Mouse (Mus musculus) thymus, postnatal 36 days (tissue): ENCODE measurements around the gene Zfp784.
"Not testable (repeated sequence)": the region's sequence is repeated elsewhere in the genome, so short reads cannot be mapped to it uniquely, and the experiment has no call there.

Experiments
- DNase-seq, 2 experiments: peaks; one replicate each; pipeline ENCODE4 v3.0.0; 2022; ENCODE audit warnings: mixed read lengths in 2 of 2

The Zfp784 gene

DNA sequence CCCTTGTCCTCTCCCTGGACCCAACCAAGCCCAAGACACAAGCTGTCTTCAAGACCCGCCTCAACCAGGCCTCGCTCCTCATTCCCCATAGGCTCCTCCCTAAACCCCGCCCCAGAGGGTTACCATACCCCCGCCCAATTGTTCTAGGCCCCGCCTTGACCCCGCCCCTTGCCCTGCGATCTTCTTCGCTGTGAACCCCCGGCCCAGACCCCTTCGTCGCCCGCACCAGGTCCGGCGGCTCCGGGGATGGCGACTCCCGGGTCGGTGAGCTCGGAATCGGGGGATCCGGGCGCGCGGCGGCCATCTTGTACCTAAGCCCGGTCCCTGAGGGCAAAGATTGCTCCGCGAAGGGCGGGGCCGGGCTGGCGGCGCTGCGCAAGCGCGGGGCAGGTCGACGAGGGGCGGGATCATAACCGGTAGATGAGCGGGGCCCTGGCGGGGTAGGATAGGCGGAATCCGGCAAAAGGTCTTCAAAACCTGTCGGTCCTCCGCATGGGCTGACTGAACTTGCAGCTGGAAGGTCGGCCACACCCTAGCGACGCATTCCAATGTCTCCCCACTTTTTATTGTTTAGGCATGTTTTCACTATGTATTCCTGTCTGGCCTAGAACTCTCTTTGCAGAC is at the start of gene Zfp784:
Zfp784 (minus strand) TSS at position 338 of the 624 bp plus-strand sequence.
- DNase-seq: peak; percentile 94 to 95

DNA sequence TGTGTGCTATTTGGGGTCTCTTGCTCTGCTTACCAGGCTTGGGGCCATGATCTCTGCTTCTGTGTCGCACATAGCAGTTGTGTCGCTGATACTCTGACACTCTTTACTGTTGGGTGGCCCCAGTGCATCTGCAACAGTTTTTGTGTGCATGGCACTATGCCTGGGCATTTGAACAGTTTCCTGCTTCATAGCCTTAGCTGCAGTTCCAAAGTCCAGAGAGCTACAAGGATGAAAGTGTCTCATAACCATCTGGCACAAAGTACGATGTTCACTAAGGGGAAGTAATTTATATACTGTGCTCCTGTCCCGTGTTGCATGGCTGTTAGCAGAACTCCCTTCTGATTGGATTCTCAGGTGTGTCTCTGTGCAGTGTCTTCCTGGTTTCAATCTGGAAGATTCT is 49.6 kb upstream of the Zfp784 start:
- no peak for DNase-seq

DNA sequence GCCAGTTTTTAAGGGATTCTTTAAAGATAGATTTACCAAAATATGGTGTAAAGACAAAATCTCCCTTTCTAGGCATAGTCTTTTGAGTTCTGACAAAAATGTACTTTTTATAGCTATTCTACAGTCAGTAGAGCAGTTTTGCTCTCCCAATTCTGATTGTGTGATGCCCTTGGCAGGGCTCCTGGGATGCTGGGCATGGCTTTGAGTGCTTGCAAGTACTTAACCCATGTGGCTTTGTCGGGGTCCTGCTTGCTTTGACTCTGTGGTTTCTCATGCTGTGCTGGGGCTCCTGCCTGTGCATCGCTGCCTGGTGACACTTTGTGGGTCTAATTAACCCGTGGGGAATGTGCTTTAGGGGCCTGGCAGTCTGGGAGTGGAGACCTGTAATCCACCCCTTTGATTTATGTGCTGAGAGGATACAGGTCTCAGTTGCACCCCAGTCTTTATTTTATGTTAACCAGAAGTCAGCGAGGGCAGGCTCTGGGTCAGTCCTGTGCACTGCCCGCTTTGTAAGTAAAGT is 48.7 kb upstream of the Zfp784 start:
- no peak for DNase-seq

- no peak for DNase-seq
These were observed 47.3 kb upstream of the Zfp784 start for GRCm38 (mm10) chr7:5085512-5085911.

GRCm38 (mm10) chr7:5083325-5084105 is 45.3 kb upstream of the Zfp784 start:
- no peak for DNase-seq

DNA sequence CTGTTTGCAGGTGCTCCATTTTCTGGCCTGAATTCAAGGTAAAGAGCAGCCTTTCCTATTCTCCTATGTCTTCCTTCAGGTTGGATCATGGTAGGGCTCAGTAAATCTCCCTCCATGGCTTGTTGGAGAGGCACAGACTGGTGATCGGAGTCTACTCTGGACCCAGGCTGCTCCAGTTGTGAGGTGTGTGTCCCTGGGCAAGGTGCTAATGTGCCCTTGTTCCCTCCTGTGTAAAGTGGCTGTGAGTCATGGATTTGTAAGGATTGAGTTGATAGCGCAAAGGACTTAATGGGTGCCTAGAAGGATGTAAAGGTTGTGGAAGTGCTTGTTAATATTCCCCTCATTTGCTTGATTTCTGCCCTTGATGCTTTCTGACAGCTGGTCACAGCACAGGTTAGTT is 43.7 kb upstream of the Zfp784 start:
- no peak for DNase-seq

DNA sequence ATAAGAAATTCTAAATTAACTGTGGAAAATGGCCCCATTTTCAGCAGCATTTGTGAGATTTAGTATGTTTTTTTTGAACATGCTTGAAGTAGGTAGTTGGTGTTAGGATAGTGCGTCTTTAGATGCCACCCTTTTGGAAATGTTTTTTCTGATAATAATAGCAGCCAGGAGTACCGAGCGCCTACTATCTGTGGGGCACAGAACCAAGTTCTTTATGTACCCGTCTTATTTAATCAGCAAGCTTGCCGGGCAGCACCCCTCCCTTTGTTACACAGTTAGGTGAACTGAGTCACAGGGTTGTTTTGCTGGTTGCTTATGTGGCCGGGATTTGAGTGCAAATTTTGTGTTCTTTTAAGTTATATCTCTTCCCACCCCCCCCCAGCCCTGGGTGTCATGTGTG is 43.0 kb upstream of the Zfp784 start:
- no peak for DNase-seq

GRCm38 (mm10) chr7:5080815-5081214 is 42.6 kb upstream of the Zfp784 start:
- peak in 1 of 2 experiments; percentile 7 for DNase-seq

DNA sequence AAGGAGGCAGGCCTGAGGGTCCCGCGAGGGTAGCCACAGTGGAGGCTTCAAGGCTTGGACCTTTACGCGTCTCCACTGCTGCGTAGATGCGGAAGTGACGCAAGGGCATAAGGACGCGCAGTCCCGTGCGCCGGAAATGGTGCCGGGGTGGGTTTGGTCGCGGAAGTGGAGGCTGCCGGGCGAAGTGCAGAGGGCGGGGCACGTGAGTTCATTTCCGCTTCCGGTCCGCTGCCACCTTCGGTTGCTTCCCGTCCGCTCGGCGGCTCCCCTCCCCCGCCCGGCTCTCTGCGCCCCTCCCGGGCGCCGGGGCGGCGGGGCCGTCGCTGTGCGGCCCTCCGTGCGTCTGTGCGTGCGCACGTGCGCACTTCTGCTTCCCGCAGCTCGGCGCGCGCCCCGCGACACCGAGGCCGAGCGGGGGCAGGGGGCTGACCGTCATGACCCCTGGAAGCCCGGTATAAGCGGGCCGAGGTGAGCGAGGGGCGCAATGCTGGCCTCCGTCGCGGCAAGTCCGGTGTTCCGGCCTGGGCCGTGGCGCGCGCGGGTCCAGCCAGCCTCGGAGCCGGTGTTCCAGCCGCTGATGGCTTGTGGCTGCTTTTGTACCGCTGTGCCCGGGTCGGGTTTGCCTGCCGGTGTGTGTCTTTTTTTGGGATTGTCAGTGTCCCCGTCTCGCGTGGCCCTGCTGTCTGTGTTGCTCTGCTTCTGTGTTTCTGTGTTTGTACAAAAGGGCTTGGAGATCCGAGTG is 41.9 kb upstream of the Zfp784 start, which contains the start of gene Epn1:
Epn1 (plus strand) TSS at position 226 of the 742 bp plus-strand sequence.
- DNase-seq: peak; percentile 94 to 96

GRCm38 (mm10) chr7:5079365-5080009 is 41.2 kb upstream of the Zfp784 start:
- DNase-seq: not testable (repeated sequence)

DNA sequence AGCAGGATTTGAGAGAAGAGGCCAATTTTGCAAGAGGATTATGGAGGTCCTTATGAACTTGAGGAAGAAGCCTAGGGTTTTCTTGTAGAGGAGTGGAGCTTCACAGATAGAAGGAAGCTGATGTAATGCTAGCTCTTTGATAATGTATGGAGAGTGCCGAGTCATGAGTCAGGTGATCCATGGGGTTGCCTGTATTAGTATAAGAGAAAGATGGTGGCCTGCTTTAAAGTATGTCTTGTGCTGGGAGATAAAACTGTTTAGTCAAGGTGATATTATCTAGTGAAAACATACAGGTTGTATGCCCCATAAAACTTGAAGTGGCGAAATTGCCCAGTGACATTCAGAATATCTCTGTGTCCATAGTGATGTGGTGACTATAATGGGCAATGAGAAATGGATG is 38.7 kb upstream of the Zfp784 start:
- DNase-seq: no peak

DNA sequence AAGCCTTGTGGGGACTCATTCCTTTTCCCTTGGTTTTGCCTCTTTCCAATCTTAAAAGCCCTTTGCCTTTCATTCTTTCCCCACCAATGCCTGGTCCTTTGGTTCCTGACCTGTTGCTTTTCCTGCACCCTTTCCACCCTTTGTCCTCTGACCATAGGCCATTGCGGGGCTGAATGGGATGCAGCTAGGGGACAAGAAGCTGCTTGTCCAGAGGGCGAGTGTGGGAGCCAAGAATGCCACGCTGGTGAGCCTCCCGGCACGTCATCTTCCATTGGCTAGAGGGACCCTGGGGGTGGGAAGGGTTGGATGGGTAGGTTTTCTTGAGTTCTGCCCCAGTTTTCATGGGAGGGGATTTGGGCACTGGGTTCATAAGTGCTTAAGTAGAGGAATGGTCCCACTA is 36.7 kb upstream of the Zfp784 start:
- DNase-seq: no peak

- no peak for DNase-seq
These were observed 35.3 kb upstream of the Zfp784 start for GRCm38 (mm10) chr7:5073586-5073985.

DNA sequence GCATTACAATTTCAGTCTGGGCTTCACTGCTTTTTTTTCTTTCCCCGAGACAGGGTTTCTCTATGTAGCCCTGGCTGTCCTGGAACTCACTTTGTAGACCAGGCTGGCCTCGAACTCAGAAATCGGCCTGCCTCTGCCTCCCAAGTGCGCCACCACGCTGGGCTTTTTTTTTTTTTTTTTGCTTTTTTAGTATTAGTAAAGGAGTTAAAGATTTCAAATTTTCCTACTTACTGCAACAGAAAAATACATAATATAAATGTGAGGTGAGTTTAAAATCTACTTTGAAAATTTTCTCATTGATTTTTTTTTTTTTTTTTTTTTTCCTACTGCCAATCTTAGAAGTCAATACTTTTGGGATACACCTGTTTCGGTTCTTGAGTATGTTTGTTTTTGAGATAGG is 26.6 kb upstream of the Zfp784 start:
- DNase-seq: no peak

GRCm38 (mm10) chr7:5062360-5063001 is 24.2 kb upstream of the Zfp784 start:
- DNase-seq: no peak

GRCm38 (mm10) chr7:5061774-5062359 is 23.6 kb upstream of the Zfp784 start, which contains the start of gene U2af2:
TSS of gene U2af2 (plus strand) at chr7:5062143.
- peak; percentile 94 to 95 for DNase-seq

GRCm38 (mm10) chr7:5060944-5061773 is 22.9 kb upstream of the Zfp784 start:
- DNase-seq: peak; percentile 98 to 99

DNA sequence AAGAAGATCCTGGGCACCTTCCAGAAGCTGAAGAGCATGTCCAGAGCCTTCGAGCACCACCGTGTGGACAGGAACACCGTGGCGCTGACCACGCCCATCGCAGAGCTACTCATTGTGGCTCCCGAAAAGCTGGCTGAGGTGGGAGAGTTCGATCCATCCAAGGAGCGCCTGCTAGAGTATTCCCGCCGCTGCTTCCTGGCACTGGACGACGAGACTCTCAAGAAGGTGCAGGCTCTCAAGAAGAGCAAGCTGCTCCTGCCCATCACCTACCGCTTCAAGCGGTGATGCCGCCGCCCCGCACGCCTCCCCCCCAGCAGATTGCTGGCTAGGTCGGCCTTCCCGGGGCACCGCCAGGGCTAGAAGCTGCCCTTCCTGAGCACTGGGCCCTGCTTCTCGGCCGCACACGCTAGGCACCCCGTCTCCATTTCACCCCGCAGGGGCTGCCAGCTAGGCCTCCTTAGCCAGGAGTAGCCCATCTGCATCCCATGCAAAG is 22.0 kb upstream of the Zfp784 start:
- DNase-seq: peak; percentile 66 to 74

DNA sequence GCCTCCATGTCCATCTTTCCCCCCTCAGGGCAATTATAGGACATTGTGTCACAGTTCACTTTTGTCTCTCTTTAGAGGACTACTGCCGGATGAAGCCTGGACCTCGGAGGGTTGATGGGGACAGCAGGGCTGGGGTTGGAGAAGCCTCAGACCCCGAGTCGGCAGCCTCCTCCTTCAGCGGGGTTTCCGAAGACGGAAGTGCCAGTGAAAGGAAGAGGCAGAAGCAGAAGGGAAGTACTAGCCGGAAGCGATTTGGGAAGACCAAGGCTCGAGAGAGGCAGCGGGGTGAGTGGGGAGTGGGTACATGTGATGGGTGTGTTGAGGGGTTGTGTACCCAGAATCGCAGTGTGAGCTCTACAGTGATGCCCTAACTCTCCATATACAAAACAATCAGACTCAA is 21.2 kb upstream of the Zfp784 start:
- no peak for DNase-seq

- no peak for DNase-seq
These were observed 20.4 kb upstream of the Zfp784 start for GRCm38 (mm10) chr7:5058631-5059030.

DNA sequence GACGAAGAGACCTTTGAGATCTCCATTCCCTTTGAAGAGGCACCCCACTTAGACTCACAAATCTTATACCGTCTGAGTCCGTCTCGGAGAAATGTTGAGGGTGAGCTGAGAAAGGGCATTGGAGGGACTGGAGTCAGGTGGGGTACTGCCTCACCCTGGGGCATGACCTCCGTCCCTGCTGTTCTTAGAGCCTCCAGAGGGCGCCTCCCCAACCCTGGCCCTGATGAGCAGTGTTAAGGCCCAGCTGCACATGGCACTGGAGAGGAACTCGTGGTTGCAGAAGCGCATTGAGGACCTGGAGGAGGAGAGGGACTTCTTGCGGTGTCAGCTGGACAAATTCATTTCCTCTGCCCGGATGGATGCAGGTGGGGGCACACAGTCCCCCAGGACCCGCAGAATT is 19.6 kb upstream of the Zfp784 start:
- DNase-seq: peak in 1 of 2 experiments; percentile 45
